Mouse (Mus musculus): ENCODE measurements at regions not wholly inside any gene's neighbourhood (a gene's known extent, or its start where the extent isn't known, plus 50 kb on each side); places are given as distances from the start of the nearest gene placed in this dataset.

- Histone ChIP-seq H3K4me3 (ENCODE audit: low read depth, low read length) (no peak overlapping the region), H3K4me1 (ENCODE audit: control insufficient read depth, insufficient read depth, low read length) (no peaks in the 10 kb centered on the region), H3K27me3 (ENCODE audit: control insufficient read depth, insufficient read depth, low read length) (no peaks in the 10 kb centered on the region), H3K36me3 (ENCODE audit: control insufficient read depth, insufficient read depth, low read length) (no peaks in the 10 kb centered on the region), H3K27ac (ENCODE audit: low read depth, low read length) (no peak overlapping the region), H3K9ac (ENCODE audit: low read length) (no peak overlapping the region), H3K4me2 (no peak overlapping the region), H3K9me3 (ENCODE audit: control insufficient read depth, low read length) (no peaks in the 10 kb centered on the region)
- ATAC-seq (ENCODE audit: low FRiP score) (no peak), DNase-seq (ENCODE audit: low spot score, missing footprints) (no peak)
- WGBS, result 96% methylated on average over 2 of the region's 2 CpGs
Measured at GRCm38 (mm10) chr8:112933815-112934214, 364.0 kb downstream of the Cntnap4 start.

- Histone ChIP-seq H3K27me3 (ENCODE audit: control insufficient read depth, insufficient read depth, low read length) (no peaks in the 10 kb centered on the region), H3K9ac (ENCODE audit: low read length) (no peak overlapping the region), H3K27ac (ENCODE audit: low read depth, low read length) (no peak overlapping the region), H3K4me2 (no peak overlapping the region), H3K4me1 (ENCODE audit: control insufficient read depth, insufficient read depth, low read length) (no peaks in the 10 kb centered on the region), H3K9me3 (ENCODE audit: control insufficient read depth, low read length) (no peaks in the 10 kb centered on the region), H3K4me3 (ENCODE audit: low read depth, low read length) (no peak overlapping the region), H3K36me3 (ENCODE audit: control insufficient read depth, insufficient read depth, low read length) (no peaks in the 10 kb centered on the region)
- DNase-seq (ENCODE audit: low spot score, missing footprints) (no peak), ATAC-seq (ENCODE audit: low FRiP score) (no peak)
- 91% methylated on average over 3 of the region's 3 CpGs for WGBS
Measured at GRCm38 (mm10) chr8:112935411-112935810, 365.6 kb downstream of the Cntnap4 start.

- no peak for ATAC-seq (ENCODE audit: low FRiP score)
- H3K9ac ChIP-seq (ENCODE audit: low read length), result no peak overlapping the region
- H3K4me1 ChIP-seq (ENCODE audit: control insufficient read depth, insufficient read depth, low read length), result no peaks in the 10 kb centered on the region
- no peak overlapping the region for H3K4me3 ChIP-seq (ENCODE audit: low read depth, low read length)
- WGBS, result 91% methylated on average over 9 of the region's 9 CpGs
- no peak overlapping the region for H3K4me2 ChIP-seq
- H3K36me3 ChIP-seq (ENCODE audit: control insufficient read depth, insufficient read depth, low read length), result no peaks in the 10 kb centered on the region
- no peak overlapping the region for H3K27ac ChIP-seq (ENCODE audit: low read depth, low read length)
- H3K27me3 ChIP-seq (ENCODE audit: control insufficient read depth, insufficient read depth, low read length), result no peaks in the 10 kb centered on the region
- no peak for DNase-seq (ENCODE audit: low spot score, missing footprints)
- H3K9me3 ChIP-seq (ENCODE audit: control insufficient read depth, low read length), result no peaks in the 10 kb centered on the region
Measured at GRCm38 (mm10) chr8:112935897-112936719, 366.3 kb downstream of the Cntnap4 start.

GRCm38 (mm10) chr8:112972418-112972817 lies 402.6 kb downstream of the Cntnap4 start:
- 6% methylated on average over 6 of the region's 6 CpGs for WGBS
- ATAC-seq (ENCODE audit: low FRiP score) (peak; percentile 73; the same call in 1 of the 2 replicates), DNase-seq (ENCODE audit: low spot score, missing footprints) (peak; percentile 95)
- H3K36me3 ChIP-seq (ENCODE audit: control insufficient read depth, insufficient read depth, low read length), result no peaks in the 10 kb centered on the region
- H3K9ac ChIP-seq (ENCODE audit: low read length), result no peak overlapping the region
- no peak overlapping the region for H3K4me3 ChIP-seq (ENCODE audit: low read depth, low read length)
- no peaks in the 10 kb centered on the region for H3K27me3 ChIP-seq (ENCODE audit: control insufficient read depth, insufficient read depth, low read length)
- no peak overlapping the region for H3K4me2 ChIP-seq
- no peaks in the 10 kb centered on the region for H3K9me3 ChIP-seq (ENCODE audit: control insufficient read depth, low read length)
- no peaks in the 10 kb centered on the region for H3K4me1 ChIP-seq (ENCODE audit: control insufficient read depth, insufficient read depth, low read length)
- no peak overlapping the region for H3K27ac ChIP-seq (ENCODE audit: low read depth, low read length)

- Histone ChIP-seq H3K36me3 (ENCODE audit: control insufficient read depth, insufficient read depth, low read length) (no peaks in the 10 kb centered on the region), H3K9ac (ENCODE audit: low read length) (no peak overlapping the region), H3K27ac (ENCODE audit: low read depth, low read length) (no peak overlapping the region), H3K27me3 (ENCODE audit: control insufficient read depth, insufficient read depth, low read length) (no peaks in the 10 kb centered on the region), H3K4me3 (ENCODE audit: low read depth, low read length) (no peak overlapping the region), H3K9me3 (ENCODE audit: control insufficient read depth, low read length) (no peaks in the 10 kb centered on the region), H3K4me2 (no peak overlapping the region), H3K4me1 (ENCODE audit: control insufficient read depth, insufficient read depth, low read length) (no peaks in the 10 kb centered on the region)
- no peak for DNase-seq (ENCODE audit: low spot score, missing footprints)
- WGBS, result 95% methylated on average over 2 of the region's 2 CpGs
- ATAC-seq (ENCODE audit: low FRiP score), result no peak
Measured at GRCm38 (mm10) chr8:112975734-112976133, 405.9 kb downstream of the Cntnap4 start.

GRCm38 (mm10) chr8:112976312-112976711 lies 406.5 kb downstream of the Cntnap4 start:
- no peaks in the 10 kb centered on the region for H3K36me3 ChIP-seq (ENCODE audit: control insufficient read depth, insufficient read depth, low read length)
- H3K9ac ChIP-seq (ENCODE audit: low read length), result no peak overlapping the region
- no peaks in the 10 kb centered on the region for H3K27me3 ChIP-seq (ENCODE audit: control insufficient read depth, insufficient read depth, low read length)
- no peaks in the 10 kb centered on the region for H3K9me3 ChIP-seq (ENCODE audit: control insufficient read depth, low read length)
- DNase-seq (ENCODE audit: low spot score, missing footprints) (no peak), ATAC-seq (ENCODE audit: low FRiP score) (no peak)
- H3K4me2 ChIP-seq, result no peak overlapping the region
- no peak overlapping the region for H3K27ac ChIP-seq (ENCODE audit: low read depth, low read length)
- no peak overlapping the region for H3K4me3 ChIP-seq (ENCODE audit: low read depth, low read length)
- 89% methylated on average over 2 of the region's 2 CpGs for WGBS
- no peaks in the 10 kb centered on the region for H3K4me1 ChIP-seq (ENCODE audit: control insufficient read depth, insufficient read depth, low read length)

GRCm38 (mm10) chr8:112993781-112994180 lies 423.9 kb downstream of the Cntnap4 start:
- Histone ChIP-seq H3K36me3 (ENCODE audit: control insufficient read depth, insufficient read depth, low read length) (no peaks in the 10 kb centered on the region), H3K9me3 (ENCODE audit: control insufficient read depth, low read length) (no peaks in the 10 kb centered on the region)
- WGBS, result 90% methylated on average over 4 of the region's 4 CpGs

GRCm38 (mm10) chr8:113007356-113007755 lies 437.5 kb downstream of the Cntnap4 start:
- H3K9ac ChIP-seq (ENCODE audit: low read length), result no peak overlapping the region
- ATAC-seq (ENCODE audit: low FRiP score) (no peak), DNase-seq (ENCODE audit: low spot score, missing footprints) (no peak)
- no peaks in the 10 kb centered on the region for H3K27me3 ChIP-seq (ENCODE audit: control insufficient read depth, insufficient read depth, low read length)
- no peaks in the 10 kb centered on the region for H3K36me3 ChIP-seq (ENCODE audit: control insufficient read depth, insufficient read depth, low read length)
- no peak overlapping the region for H3K27ac ChIP-seq (ENCODE audit: low read depth, low read length)
- WGBS, result 72% methylated on average over 4 of the region's 4 CpGs
- no peaks in the 10 kb centered on the region for H3K9me3 ChIP-seq (ENCODE audit: control insufficient read depth, low read length)
- no peak overlapping the region for H3K4me2 ChIP-seq
- H3K4me1 ChIP-seq (ENCODE audit: control insufficient read depth, insufficient read depth, low read length), result no peaks in the 10 kb centered on the region
- H3K4me3 ChIP-seq (ENCODE audit: low read depth, low read length), result no peak overlapping the region

More at GRCm38 (mm10) chr8:112993781-112994180, 423.9 kb downstream of the Cntnap4 start:
- no peak for ATAC-seq (ENCODE audit: low FRiP score)
- Histone ChIP-seq H3K4me2 (no peak overlapping the region), H3K4me3 (ENCODE audit: low read depth, low read length) (no peak overlapping the region), H3K9ac (ENCODE audit: low read length) (no peak overlapping the region), H3K27me3 (ENCODE audit: control insufficient read depth, insufficient read depth, low read length) (no peaks in the 10 kb centered on the region), H3K4me1 (ENCODE audit: control insufficient read depth, insufficient read depth, low read length) (no peaks in the 10 kb centered on the region), H3K27ac (ENCODE audit: low read depth, low read length) (no peak overlapping the region)
- DNase-seq (ENCODE audit: low spot score, missing footprints), result no peak

- Histone ChIP-seq H3K27ac (ENCODE audit: low read depth, low read length) (no peak overlapping the region), H3K4me3 (ENCODE audit: low read depth, low read length) (no peak overlapping the region), H3K9ac (ENCODE audit: low read length) (no peak overlapping the region), H3K4me1 (ENCODE audit: control insufficient read depth, insufficient read depth, low read length) (no peaks in the 10 kb centered on the region), H3K36me3 (ENCODE audit: control insufficient read depth, insufficient read depth, low read length) (no peaks in the 10 kb centered on the region), H3K27me3 (ENCODE audit: control insufficient read depth, insufficient read depth, low read length) (no peaks in the 10 kb centered on the region), H3K4me2 (no peak overlapping the region), H3K9me3 (ENCODE audit: control insufficient read depth, low read length) (no peaks in the 10 kb centered on the region)
- ATAC-seq (ENCODE audit: low FRiP score), result no peak
- 90% methylated on average over 9 of the region's 9 CpGs for WGBS
- no peak for DNase-seq (ENCODE audit: low spot score, missing footprints)
Measured at GRCm38 (mm10) chr8:113028880-113029279, 459.0 kb downstream of the Cntnap4 start.

All from midbrain, embryonic 11.5 days (tissue).